Mouse (Mus musculus): Measurements from ENCODE around the gene Cttnbp2. TPM values are rescaled to one million over a fixed set of nuclear protein-coding genes. Genes with fewer than 3 reads are reported as not detected.

Gene Cttnbp2
- polyA plus RNA-seq, 1 experiment from 2014 or later = 14.9 TPM

GRCm38 (mm10) chr6:18360955-18361354 lies 153.7 kb downstream of the Cttnbp2 start:
- H3K9me3 ChIP-seq (ENCODE audit: control insufficient read depth, low read length) = no peaks in the 10 kb centered on the region
- H3K4me1 ChIP-seq (replicated peaks; ENCODE audit: control insufficient read depth, insufficient read depth, low read length) = no peaks in the 10 kb centered on the region
- DNase-seq (ENCODE audit: low spot score) = no peak
- no peak overlapping the region for H3K4me2 ChIP-seq (ENCODE audit: low read length)
- H3K36me3 ChIP-seq (ENCODE audit: control insufficient read depth, insufficient read depth, low read length) = no peaks in the 10 kb centered on the region
- no peak overlapping the region for H3K4me3 ChIP-seq (ENCODE audit: low read depth, low read length)
- no peak overlapping the region for H3K9ac ChIP-seq (ENCODE audit: low read length)
- ATAC-seq (replicated peaks; ENCODE audit: low FRiP score, low TSS enrichment, low read depth) = no peak
- H3K27ac ChIP-seq (ENCODE audit: low read depth) = no peak overlapping the region
- H3K27me3 ChIP-seq (replicated peaks; ENCODE audit: control insufficient read depth, insufficient read depth, low read length) = no peaks in the 10 kb centered on the region

- DNase-seq (ENCODE audit: low spot score) (no peak), ATAC-seq (replicated peaks; ENCODE audit: low FRiP score, low TSS enrichment, low read depth) (no peak)
- Histone ChIP-seq H3K9ac (ENCODE audit: low read length) (no peak overlapping the region), H3K4me3 (ENCODE audit: low read depth, low read length) (no peak overlapping the region), H3K4me1 (replicated peaks; ENCODE audit: control insufficient read depth, insufficient read depth, low read length) (no peaks in the 10 kb centered on the region), H3K9me3 (ENCODE audit: control insufficient read depth, low read length) (no peaks in the 10 kb centered on the region), H3K27ac (ENCODE audit: low read depth) (no peak overlapping the region), H3K36me3 (ENCODE audit: control insufficient read depth, insufficient read depth, low read length) (no peaks in the 10 kb centered on the region), H3K4me2 (ENCODE audit: low read length) (no peak overlapping the region), H3K27me3 (replicated peaks; ENCODE audit: control insufficient read depth, insufficient read depth, low read length) (no peaks in the 10 kb centered on the region)
- WGBS = 53% methylated on average over 1 of the region's 1 CpGs
These were observed 154.5 kb downstream of the Cttnbp2 start for GRCm38 (mm10) chr6:18360154-18360553.

- ATAC-seq (replicated peaks; ENCODE audit: low FRiP score, low TSS enrichment, low read depth) = no peak
- Histone ChIP-seq H3K9ac (ENCODE audit: low read length) (no peak overlapping the region), H3K4me2 (ENCODE audit: low read length) (no peak overlapping the region), H3K4me1 (replicated peaks; ENCODE audit: control insufficient read depth, insufficient read depth, low read length) (no peaks in the 10 kb centered on the region), H3K9me3 (ENCODE audit: control insufficient read depth, low read length) (no peaks in the 10 kb centered on the region), H3K4me3 (ENCODE audit: low read depth, low read length) (no peak overlapping the region), H3K27me3 (replicated peaks; ENCODE audit: control insufficient read depth, insufficient read depth, low read length) (no peaks in the 10 kb centered on the region), H3K36me3 (ENCODE audit: control insufficient read depth, insufficient read depth, low read length) (no peaks in the 10 kb centered on the region), H3K27ac (ENCODE audit: low read depth) (no peak overlapping the region)
- DNase-seq (ENCODE audit: low spot score) = no peak
- 69% methylated on average over 3 of the region's 3 CpGs for WGBS
These were observed 165.3 kb downstream of the Cttnbp2 start for GRCm38 (mm10) chr6:18349153-18349858.

GRCm38 (mm10) chr6:18344272-18344671 lies 170.4 kb downstream of the Cttnbp2 start:
- ATAC-seq (replicated peaks; ENCODE audit: low FRiP score, low TSS enrichment, low read depth) (no peak), DNase-seq (ENCODE audit: low spot score) (no peak)
- Histone ChIP-seq H3K27me3 (replicated peaks; ENCODE audit: control insufficient read depth, insufficient read depth, low read length) (no peaks in the 10 kb centered on the region), H3K4me1 (replicated peaks; ENCODE audit: control insufficient read depth, insufficient read depth, low read length) (no peaks in the 10 kb centered on the region), H3K4me2 (ENCODE audit: low read length) (no peak overlapping the region), H3K9me3 (ENCODE audit: control insufficient read depth, low read length) (no peaks in the 10 kb centered on the region), H3K36me3 (ENCODE audit: control insufficient read depth, insufficient read depth, low read length) (no peaks in the 10 kb centered on the region), H3K9ac (ENCODE audit: low read length) (no peak overlapping the region), H3K4me3 (ENCODE audit: low read depth, low read length) (no peak overlapping the region), H3K27ac (ENCODE audit: low read depth) (no peak overlapping the region)
- 86% methylated on average over 2 of the region's 2 CpGs for WGBS

- Histone ChIP-seq H3K4me1 (replicated peaks; ENCODE audit: control insufficient read depth, insufficient read depth, low read length) (no peaks in the 10 kb centered on the region), H3K27me3 (replicated peaks; ENCODE audit: control insufficient read depth, insufficient read depth, low read length) (no peaks in the 10 kb centered on the region), H3K36me3 (ENCODE audit: control insufficient read depth, insufficient read depth, low read length) (no peaks in the 10 kb centered on the region), H3K4me3 (ENCODE audit: low read depth, low read length) (no peak overlapping the region), H3K4me2 (ENCODE audit: low read length) (no peak overlapping the region), H3K9ac (ENCODE audit: low read length) (no peak overlapping the region), H3K9me3 (ENCODE audit: control insufficient read depth, low read length) (no peaks in the 10 kb centered on the region), H3K27ac (ENCODE audit: low read depth) (no peak overlapping the region)
- DNase-seq (ENCODE audit: low spot score) = no peak
- ATAC-seq (replicated peaks; ENCODE audit: low FRiP score, low TSS enrichment, low read depth) = no peak
These were observed 176.3 kb downstream of the Cttnbp2 start for GRCm38 (mm10) chr6:18338307-18338706.

- 72% methylated on average over 3 of the region's 3 CpGs for WGBS
- no peaks in the 10 kb centered on the region for H3K36me3 ChIP-seq (ENCODE audit: control insufficient read depth, insufficient read depth, low read length)
- H3K27me3 ChIP-seq (replicated peaks; ENCODE audit: control insufficient read depth, insufficient read depth, low read length) = no peaks in the 10 kb centered on the region
- no peak overlapping the region for H3K4me3 ChIP-seq (ENCODE audit: low read depth, low read length)
- H3K4me2 ChIP-seq (ENCODE audit: low read length) = no peak overlapping the region
- H3K9me3 ChIP-seq (ENCODE audit: control insufficient read depth, low read length) = no peaks in the 10 kb centered on the region
- no peaks in the 10 kb centered on the region for H3K4me1 ChIP-seq (replicated peaks; ENCODE audit: control insufficient read depth, insufficient read depth, low read length)
- no peak overlapping the region for H3K27ac ChIP-seq (ENCODE audit: low read depth)
- H3K9ac ChIP-seq (ENCODE audit: low read length) = no peak overlapping the region
- ATAC-seq (replicated peaks; ENCODE audit: low FRiP score, low TSS enrichment, low read depth) (no peak), DNase-seq (ENCODE audit: low spot score) (no peak)
These were observed 179.2 kb downstream of the Cttnbp2 start for GRCm38 (mm10) chr6:18335393-18335792.

- WGBS = 93% methylated on average over 1 of the region's 1 CpGs
- DNase-seq (ENCODE audit: low spot score) (no peak), ATAC-seq (replicated peaks; ENCODE audit: low FRiP score, low TSS enrichment, low read depth) (no peak)
- H3K4me2 ChIP-seq (ENCODE audit: low read length) = no peak overlapping the region
- H3K27ac ChIP-seq (ENCODE audit: low read depth) = no peak overlapping the region
- no peak overlapping the region for H3K4me3 ChIP-seq (ENCODE audit: low read depth, low read length)
- H3K4me1 ChIP-seq (replicated peaks; ENCODE audit: control insufficient read depth, insufficient read depth, low read length) = no peaks in the 10 kb centered on the region
- 0 out of 2 replicates have a peak, but pooled peaks cover 5% of the 10 kb centered on the region for H3K36me3 ChIP-seq (ENCODE audit: control insufficient read depth, insufficient read depth, low read length)
- H3K9ac ChIP-seq (ENCODE audit: low read length) = no peak overlapping the region
- H3K27me3 ChIP-seq (replicated peaks; ENCODE audit: control insufficient read depth, insufficient read depth, low read length) = no peaks in the 10 kb centered on the region
- H3K9me3 ChIP-seq (ENCODE audit: control insufficient read depth, low read length) = no peaks in the 10 kb centered on the region
These were observed 191.7 kb downstream of the Cttnbp2 start for GRCm38 (mm10) chr6:18322950-18323349.

Small RNA genes within 50 kb of the gene (microRNA-seq; reads per million reads assigned to microRNA genes)
- not detected for gene Gm26233
